Mouse (Mus musculus) neutrophil, adult 59 days (primary cell): Measurements from ENCODE around the gene Banf2. TPM values are rescaled to one million over a fixed set of nuclear protein-coding genes. Genes with fewer than 3 reads are reported as not detected.

Source experiments
- total RNA-seq, 2 experiments: library from RNA; stranded (reverse); gene quantifications; 1 replicate in 1 of 2; 2 replicates in 1 of 2; pipeline ENCODE4 v1.2.4; 2023

The Banf2 gene
- not detected for total RNA-seq

DNA sequence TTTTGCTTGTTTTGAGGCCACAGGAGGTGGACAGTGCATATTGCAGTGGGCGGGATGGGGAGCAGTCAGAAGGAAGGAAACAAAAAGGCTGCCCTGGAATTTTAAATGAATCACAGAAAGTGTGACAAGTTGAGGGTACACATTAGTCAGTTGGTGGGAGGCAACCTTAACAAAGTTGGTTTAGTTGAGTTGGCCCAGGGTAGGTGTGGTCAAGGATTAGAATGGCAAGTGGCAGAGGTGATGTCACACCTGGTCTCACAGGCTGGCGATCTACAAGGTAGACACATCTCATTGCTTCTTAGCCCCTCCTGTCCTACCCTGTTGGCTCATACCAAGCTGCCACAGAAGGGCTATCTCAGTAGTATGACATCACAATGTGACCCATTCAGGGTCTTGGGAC is at the start of gene Banf2:
Gene Banf2, plus strand, starts transcription at position 396 of the 400 bp plus-strand sequence.

DNA sequence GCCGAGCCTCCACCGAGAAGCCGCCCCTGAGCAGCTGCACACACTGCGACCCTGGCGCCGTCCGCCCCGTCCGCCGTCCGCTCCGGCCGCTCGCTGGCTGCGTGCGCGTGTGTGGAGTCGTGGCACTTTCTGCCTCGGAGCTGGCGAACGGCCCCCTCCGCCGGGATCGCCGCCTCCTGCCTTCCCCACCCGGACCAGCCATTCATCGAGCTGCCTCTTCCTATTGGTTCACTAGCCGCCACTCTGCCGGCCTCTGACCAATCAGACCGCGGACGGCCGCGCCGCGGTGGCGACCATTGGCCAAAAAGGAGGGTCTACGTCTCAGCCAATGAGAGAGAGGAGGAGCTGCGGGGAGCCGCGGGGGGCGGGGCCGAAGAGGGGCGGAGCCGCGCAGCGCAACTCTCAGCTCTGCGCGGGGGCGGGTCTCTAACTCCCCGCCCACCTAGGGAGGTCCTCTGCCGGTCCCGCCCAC is 21.7 kb upstream of the Banf2 start, which contains the start of gene Rrbp1:
Gene Rrbp1, minus strand, starts transcription at position 184 of the 472 bp plus-strand sequence.

Other genes starting within 250 kb of the Banf2 start
- 1 to 10 TPM in 1 of 2 experiments, under 1 TPM in 1; 0.60 to 1.0 TPM for gene Bfsp1, start 169.9 kb upstream of the Banf2 start, total RNA-seq
- 100 to 1,000 TPM; 346 to 373 TPM for gene Dstn, start 117.7 kb upstream of the Banf2 start, total RNA-seq
- gene Rrbp1, start 21.8 kb upstream of the Banf2 start, total RNA-seq: 100 to 1,000 TPM; 193 to 231 TPM
- gene Mgme1, start 237.6 kb downstream of the Banf2 start, total RNA-seq: 1 to 10 TPM; 4.7 to 6.1 TPM
- 10 to 100 TPM; 84.8 to 94.2 TPM for gene Snx5, start 237.8 kb downstream of the Banf2 start, total RNA-seq